Mouse (Mus musculus) stomach, postnatal 0 days (tissue): ENCODE measurements at regions not wholly inside any gene's neighbourhood (a gene's known extent, or its start where the extent isn't known, plus 50 kb on each side); places are given as distances from the start of the nearest gene placed in this dataset.
"Not testable (repeated sequence)": the region's sequence is repeated elsewhere in the genome, so short reads cannot be mapped to it uniquely, and the experiment has no call there.

ENCODE experiments used
- CTCF ChIP-seq: IDR thresholded peaks from 2 replicates; pipeline ENCODE4 v1.5.1; 2016; ENCODE audit warnings: antibody characterized with exemption, low read depth, mild to moderate bottlenecking, moderate library complexity
- EP300 ChIP-seq: optimal IDR thresholded peaks from 2 replicates; pipeline ENCODE3; 2016; ENCODE audit warnings: antibody characterized with exemption

GRCm38 (mm10) chr10:69008679-69009078 lies 142.6 kb upstream of the Rhobtb1 start:
- not testable (repeated sequence) for TF ChIP-seq CTCF, EP300
